Mouse (Mus musculus): ENCODE measurements at regions not wholly inside any gene's neighbourhood (a gene's known extent, or its start where the extent isn't known, plus 50 kb on each side); places are given as distances from the start of the nearest gene placed in this dataset.
A peak's percentile ranks its signal among the peaks of the same experiment; 100 is the strongest.
"Not testable (repeated sequence)": the region's sequence is repeated elsewhere in the genome, so short reads cannot be mapped to it uniquely, and the experiment has no call there.

GRCm38 (mm10) chr10:7390239-7391091, 83.0 kb downstream of the Ulbp1 start:
- peak; percentile 42 for DNase-seq

GRCm38 (mm10) chr10:7358791-7359190, 114.6 kb downstream of the Ulbp1 start:
- DNase-seq = not testable (repeated sequence)

- not testable (repeated sequence) for DNase-seq
These were observed 129.1 kb downstream of the Ulbp1 start for GRCm38 (mm10) chr10:7344290-7344689.

GRCm38 (mm10) chr10:7343736-7344135, 129.7 kb downstream of the Ulbp1 start:
- not testable (repeated sequence) for DNase-seq

- DNase-seq = peak; percentile 87
These were observed 121.2 kb upstream of the Cnksr3 start for GRCm38 (mm10) chr10:7333077-7333747.

- no peak for DNase-seq
These were observed 116.2 kb upstream of the Cnksr3 start for GRCm38 (mm10) chr10:7328262-7328661.

GRCm38 (mm10) chr10:7327046-7327445, 115.0 kb upstream of the Cnksr3 start:
- DNase-seq = not testable (repeated sequence)

- peak; percentile 19 for DNase-seq
These were observed 113.0 kb upstream of the Cnksr3 start for GRCm38 (mm10) chr10:7325074-7325473.

- peak; percentile 23 for DNase-seq
These were observed 111.2 kb upstream of the Cnksr3 start for GRCm38 (mm10) chr10:7323258-7323657.

- no peak for DNase-seq
These were observed 97.9 kb upstream of the Cnksr3 start for GRCm38 (mm10) chr10:7309927-7310326.

GRCm38 (mm10) chr10:7305881-7306280, 93.8 kb upstream of the Cnksr3 start:
- DNase-seq = not testable (repeated sequence)

- DNase-seq = peak; percentile 37
These were observed 86.3 kb upstream of the Cnksr3 start for GRCm38 (mm10) chr10:7298377-7298776.

GRCm38 (mm10) chr10:7295921-7296320, 83.9 kb upstream of the Cnksr3 start:
- DNase-seq = no peak

GRCm38 (mm10) chr10:7293203-7293602, 81.2 kb upstream of the Cnksr3 start:
- no peak for DNase-seq

GRCm38 (mm10) chr10:7289773-7290411, 77.9 kb upstream of the Cnksr3 start:
- DNase-seq = peak; percentile 70

GRCm38 (mm10) chr10:7285112-7285905, 73.3 kb upstream of the Cnksr3 start:
- no peak for DNase-seq

- DNase-seq = no peak
These were observed 68.4 kb upstream of the Cnksr3 start for GRCm38 (mm10) chr10:7280429-7280828.

- DNase-seq = no peak
These were observed 66.8 kb upstream of the Cnksr3 start for GRCm38 (mm10) chr10:7278820-7279219.

GRCm38 (mm10) chr10:7275357-7275756, 63.3 kb upstream of the Cnksr3 start:
- DNase-seq = no peak

- no peak for DNase-seq
These were observed 62.4 kb upstream of the Cnksr3 start for GRCm38 (mm10) chr10:7274422-7274821.

- DNase-seq = no peak
These were observed 59.1 kb upstream of the Cnksr3 start for GRCm38 (mm10) chr10:7271156-7271555.

GRCm38 (mm10) chr10:7268386-7269033, 56.5 kb upstream of the Cnksr3 start:
- no peak for DNase-seq
